Mouse (Mus musculus) heart, postnatal 0 days (tissue): ENCODE data around the gene Galnt10. TPM values are rescaled to one million over a fixed set of nuclear protein-coding genes. Genes with fewer than 3 reads are reported as not detected.

ENCODE experiments used
- ATAC-seq: fragments of 200-750 bp; cut with Nextera tagmentation; 2 replicates; pipeline ENCODE4 v1.8.0; 2017; ENCODE audit warnings: low read depth, moderate number of reproducible peaks, moderate library complexity; ENCODE audit not compliant: insufficient read depth
- DNase-seq: peaks from one replicate; pipeline ENCODE4 v3.0.0-alpha.2; 2016; ENCODE audit warnings: low spot score
- H3K27ac ChIP-seq: fragments of 300-500 bp; sonication (generic); 2 replicates; pipeline ENCODE4 v1.5.1; 2014; ENCODE audit warnings: low read depth, mild to moderate bottlenecking
- H3K27me3 ChIP-seq: fragments of 300-500 bp; sonication (generic); 2 replicates; pipeline ENCODE4 v1.6.1; 2014; ENCODE audit warnings: low read length, mixed read lengths; ENCODE audit not compliant: control insufficient read depth, insufficient read depth
- H3K36me3 ChIP-seq: fragments of 300-500 bp; sonication (generic); replicated peaks from 2 replicates; pipeline ENCODE4 v1.6.1; 2014; ENCODE audit warnings: low read length, mixed read lengths; ENCODE audit not compliant: control insufficient read depth, insufficient read depth
- H3K4me1 ChIP-seq: fragments of 300-500 bp; sonication (generic); 2 replicates; pipeline ENCODE4 v1.6.1; 2014; ENCODE audit warnings: antibody characterized with exemption; ENCODE audit not compliant: control insufficient read depth, insufficient read depth
- H3K4me2 ChIP-seq: fragments of 300-500 bp; sonication (generic); 2 replicates; pipeline ENCODE4 v1.6.1; 2014; ENCODE audit warnings: low read depth, mild to moderate bottlenecking, low read length, moderate library complexity
- H3K4me3 ChIP-seq: fragments of 300-500 bp; sonication (generic); 2 replicates; pipeline ENCODE4 v1.5.1; 2014; ENCODE audit warnings: low read depth, low read length
- H3K9ac ChIP-seq: fragments of 300-500 bp; sonication (generic); replicated peaks from 2 replicates; pipeline ENCODE4 v1.6.1; 2014; ENCODE audit warnings: low read depth, low read length, mixed read lengths
- H3K9me3 ChIP-seq: fragments of 300-500 bp; sonication (generic); replicated peaks from 2 replicates; pipeline ENCODE4 v1.6.1; 2016; ENCODE audit warnings: low read length; ENCODE audit not compliant: control insufficient read depth
- CTCF ChIP-seq: IDR thresholded peaks from 2 replicates; pipeline ENCODE4 v1.5.1; 2016; ENCODE audit warnings: antibody characterized with exemption, control low read depth, low read depth
- EP300 ChIP-seq: IDR thresholded peaks from 2 replicates; pipeline ENCODE4 v1.6.1; 2016; ENCODE audit warnings: antibody characterized with exemption, low read depth
- WGBS: fragments of 180-500 bp; shearing (Covaris S2); extraction: QIAGEN DNeasy Blood & Tissue Kit; methylation state at CpG from one replicate; pipeline ENCODE4 v1.1.7; 2014; 5-methylcytosine and 5-hydroxymethylcytosine counted together
- polyA plus RNA-seq: library from polyadenylated mRNA; unstranded; fragments of >200 nt; fragmentation: Nextera tagmentation; extraction: Ambion mirVana; gene quantifications from 2 replicates; pipeline ENCODE4 v1.2.1, GENCODE M21; 2015
- total RNA-seq: library from RNA; depleted of rRNA; stranded (reverse); fragments of >200 nt; gene quantifications from 2 replicates; pipeline ENCODE4 v1.2.3, GENCODE M21; 2014; ENCODE audit warnings: low replicate concordance

Gene Galnt10
- total and polyA plus RNA-seq, 2 experiments from 2014 or later: 3.4 to 4.3 TPM

- WGBS: 73% methylated on average over 22 of the region's 22 CpGs
- Histone ChIP-seq H3K27ac (no peak overlapping the region), H3K4me3 (no peak overlapping the region), H3K4me1 (no peaks in the 10 kb centered on the region), H3K4me2 (no peak overlapping the region), H3K27me3 (no peaks in the 10 kb centered on the region), H3K9ac (no peak overlapping the region), H3K36me3 (0 out of 2 replicates have a peak, but pooled peaks cover 4% of the 10 kb centered on the region), H3K9me3 (peaks cover 7% of the 10 kb centered on the region; the same call in 1 of the 2 replicates)
- DNase-seq (no peak), ATAC-seq (no peak)
- TF ChIP-seq CTCF (no peak), EP300 (no peak)
These were observed 63.2 kb downstream of the Galnt10 start for GRCm38 (mm10) chr11:57708174-57709154.

- no peak overlapping the region for H3K4me2 ChIP-seq
- no peaks in the 10 kb centered on the region for H3K36me3 ChIP-seq
- H3K27ac ChIP-seq: no peak overlapping the region
- no peak overlapping the region for H3K4me3 ChIP-seq
- no peak for DNase-seq
- no peak for TF ChIP-seq EP300
- TF ChIP-seq CTCF: no peak
- H3K9me3 ChIP-seq: no peaks in the 10 kb centered on the region
- no peaks in the 10 kb centered on the region for H3K27me3 ChIP-seq
- ATAC-seq: no peak
- H3K9ac ChIP-seq: no peak overlapping the region
- H3K4me1 ChIP-seq: no peaks in the 10 kb centered on the region; the same call in 1 of the 2 replicates
- 66% methylated on average over 6 of the region's 6 CpGs for WGBS
These were observed 68.7 kb downstream of the Galnt10 start for GRCm38 (mm10) chr11:57713960-57714359.

- Histone ChIP-seq H3K27ac (no peak overlapping the region), H3K4me2 (no peak overlapping the region), H3K27me3 (no peaks in the 10 kb centered on the region), H3K9me3 (no peaks in the 10 kb centered on the region), H3K4me3 (no peak overlapping the region), H3K9ac (no peak overlapping the region), H3K4me1 (no peaks in the 10 kb centered on the region; the same call in none of the 2 replicates), H3K36me3 (no peaks in the 10 kb centered on the region)
- DNase-seq (no peak), ATAC-seq (no peak)
- WGBS: 80% methylated on average over 3 of the region's 3 CpGs
- TF ChIP-seq CTCF (no peak), EP300 (no peak)
These were observed 71.5 kb downstream of the Galnt10 start for GRCm38 (mm10) chr11:57716721-57717120.

DNA sequence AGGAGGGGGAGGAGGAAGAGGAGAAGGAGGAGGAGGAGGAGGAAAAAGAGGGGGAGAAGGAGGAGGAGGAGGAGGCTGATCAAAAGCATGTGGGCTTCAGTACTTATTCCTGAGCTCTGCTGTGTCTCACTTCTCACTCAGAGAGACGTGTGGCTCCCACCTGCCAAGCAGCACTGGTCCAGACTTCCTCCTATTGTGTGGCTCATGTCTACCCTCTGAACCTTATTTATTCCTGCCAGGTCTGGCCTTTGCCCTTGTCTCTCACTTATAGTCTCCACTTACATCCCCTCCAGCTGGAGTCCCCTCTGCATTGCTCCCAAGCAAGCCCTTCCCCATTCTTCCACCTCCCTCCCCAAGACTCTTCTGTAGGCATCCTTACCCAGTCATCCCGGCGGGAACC lies 72.2 kb downstream of the Galnt10 start:
- ATAC-seq (no peak), DNase-seq (no peak)
- Histone ChIP-seq H3K9me3 (no peaks in the 10 kb centered on the region), H3K9ac (no peak overlapping the region), H3K27ac (no peak overlapping the region), H3K4me2 (no peak overlapping the region), H3K4me1 (no peaks in the 10 kb centered on the region; the same call in none of the 2 replicates), H3K4me3 (no peak overlapping the region), H3K36me3 (no peaks in the 10 kb centered on the region), H3K27me3 (no peaks in the 10 kb centered on the region)
- WGBS: 71% methylated on average over 3 of the region's 3 CpGs
- TF ChIP-seq CTCF (no peak), EP300 (no peak)

DNA sequence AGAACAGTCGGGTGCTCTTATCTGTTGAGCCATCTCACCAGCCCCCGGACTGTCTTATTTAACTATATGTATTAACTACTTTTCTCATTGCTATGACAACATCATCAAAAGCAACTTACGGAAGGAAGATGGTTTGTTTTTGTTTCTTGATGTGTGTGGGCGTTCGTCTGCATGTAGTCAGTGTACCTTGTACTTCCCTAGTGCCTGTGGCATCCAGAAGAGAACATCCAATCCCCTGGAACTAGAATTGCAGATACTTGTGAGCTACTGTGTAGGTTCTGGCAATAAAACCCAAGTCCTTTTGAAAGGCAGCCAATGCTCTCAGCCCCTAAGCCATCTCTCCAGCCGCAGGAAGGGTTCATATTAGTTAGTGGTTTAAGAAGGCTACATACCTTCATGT lies 72.8 kb downstream of the Galnt10 start:
- no peak for DNase-seq
- H3K4me3 ChIP-seq: no peak overlapping the region
- ATAC-seq: no peak
- H3K9ac ChIP-seq: no peak overlapping the region
- no peak overlapping the region for H3K4me2 ChIP-seq
- no peaks in the 10 kb centered on the region; the same call in none of the 2 replicates for H3K4me1 ChIP-seq
- H3K27ac ChIP-seq: no peak overlapping the region
- no peak for TF ChIP-seq CTCF
- no peak for TF ChIP-seq EP300
- H3K27me3 ChIP-seq: no peaks in the 10 kb centered on the region
- 85% methylated on average over 6 of the region's 6 CpGs for WGBS
- H3K36me3 ChIP-seq: no peaks in the 10 kb centered on the region
- no peaks in the 10 kb centered on the region for H3K9me3 ChIP-seq

DNA sequence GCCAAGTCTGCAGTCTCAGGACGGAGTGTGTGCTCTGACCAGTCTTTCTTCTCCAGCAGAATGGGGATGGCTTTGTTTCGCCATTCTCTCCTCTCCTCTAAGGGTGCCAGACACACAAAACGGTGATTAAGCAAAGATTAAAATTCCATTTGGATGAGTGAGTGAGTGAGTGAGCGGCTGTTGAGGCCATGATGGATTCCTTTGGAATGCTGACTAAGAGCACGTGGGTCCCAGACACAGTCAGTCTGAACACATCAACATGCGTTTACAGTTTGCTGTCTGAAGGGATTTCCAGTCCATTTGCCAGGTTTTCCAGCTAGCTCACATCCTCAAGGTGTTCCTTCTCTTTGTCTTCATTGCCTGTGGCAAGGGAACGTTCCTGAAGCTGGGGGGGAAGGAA lies 74.4 kb downstream of the Galnt10 start:
- TF ChIP-seq EP300: no peak
- no peak for TF ChIP-seq CTCF
- no peak overlapping the region for H3K4me2 ChIP-seq
- no peaks in the 10 kb centered on the region for H3K9me3 ChIP-seq
- no peaks in the 10 kb centered on the region; the same call in none of the 2 replicates for H3K4me1 ChIP-seq
- H3K27ac ChIP-seq: no peak overlapping the region
- no peaks in the 10 kb centered on the region for H3K36me3 ChIP-seq
- WGBS: 35% methylated on average over 7 of the region's 7 CpGs
- no peak overlapping the region for H3K9ac ChIP-seq
- no peaks in the 10 kb centered on the region for H3K27me3 ChIP-seq
- ATAC-seq: no peak
- DNase-seq: no peak
- H3K4me3 ChIP-seq: no peak overlapping the region
